8 mouse cellular contexts compared by ENCODE assay signal in the genomic region with DNA sequence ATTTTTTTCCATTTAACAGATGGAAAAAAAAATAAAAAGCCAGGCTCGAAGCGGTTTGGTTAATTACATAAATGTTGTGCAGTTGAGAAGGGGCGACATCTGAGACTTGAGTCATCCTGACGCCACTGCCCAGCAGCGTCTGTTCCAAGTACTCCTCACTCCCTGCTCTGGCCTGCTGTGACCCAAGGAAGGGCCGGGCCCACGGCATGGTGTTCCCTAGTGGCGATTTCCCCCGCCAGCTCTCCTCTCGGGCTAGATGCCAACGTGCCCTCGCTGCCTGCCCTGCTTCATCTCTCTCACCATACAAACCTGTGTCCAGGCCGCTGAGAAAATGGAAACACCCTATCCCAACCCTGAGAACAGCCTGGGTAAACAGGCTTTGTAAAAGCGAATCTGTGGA. TPM values are rescaled to one million over a fixed set of nuclear protein-coding genes. Genes with fewer than 3 reads are reported as not detected.
DNase-seq lines count a peak whose midpoint lies in the region; ATAC-seq and TF ChIP-seq lines count a peak whose summit lies in the region.

No protein-coding gene starts in this region.

- no peak for ATAC-seq in intestine, postnatal 0 days
- no peak for ATAC-seq in forebrain, embryonic 13.5 days

- no peak overlapping the region for H3K27ac ChIP-seq in layer of hippocampus, adult 2 months
- peak overlapping the region; percentile 88 for H3K27ac ChIP-seq in gastrocnemius, adult 2 months
- no peak overlapping the region for H3K27ac ChIP-seq in intestine, postnatal 0 days (ENCODE audit: low read depth, low read length)
- no peak overlapping the region for H3K27ac ChIP-seq in forebrain, embryonic 13.5 days

- no peak for DNase-seq in layer of hippocampus, adult 2 months (ENCODE audit: low spot score in 2 of 2)
- no peak for DNase-seq in layer of hippocampus, adult 9-10 months (ENCODE audit: low spot score)
- DNase-seq in gastrocnemius, adult 2 months = peak; percentile 77
- peak; percentile 68 for DNase-seq in lung, postnatal 36 days
- no peak for DNase-seq in thymus, postnatal 4 days
- DNase-seq in testis, postnatal 14 days (ENCODE audit: low spot score) = no peak

- TF ChIP-seq CTCF in layer of hippocampus, adult 2 months (conservative IDR thresholded peaks at IDR 0.05) = no peak
- no peak for TF ChIP-seq CTCF in gastrocnemius, adult 2 months (IDR thresholded peaks at IDR 0.05)
- no peak for TF ChIP-seq CTCF in intestine, postnatal 0 days (IDR thresholded peaks at IDR 0.05; ENCODE audit: low read depth)

- H3K9me3 ChIP-seq in intestine, postnatal 0 days (ENCODE audit: control insufficient read depth) = no peaks in the 10 kb centered on the region
- peaks cover 3% of the 10 kb centered on the region; the same call in 1 of the 2 replicates for H3K9me3 ChIP-seq in forebrain, embryonic 13.5 days (replicated peaks)

- peaks cover 10% of the 10 kb centered on the region for H3K27me3 ChIP-seq in intestine, postnatal 0 days (replicated peaks; ENCODE audit: control insufficient read depth, insufficient read depth, low read length)
- peaks cover 40% of the 10 kb centered on the region for H3K27me3 ChIP-seq in forebrain, embryonic 13.5 days

- H3K9ac ChIP-seq in intestine, postnatal 0 days (ENCODE audit: low read depth, low read length) = no peak overlapping the region
- H3K9ac ChIP-seq in forebrain, embryonic 13.5 days = no peak overlapping the region

- H3K4me1 ChIP-seq in intestine, postnatal 0 days (replicated peaks; ENCODE audit: control insufficient read depth, insufficient read depth, low read length) = no peaks in the 10 kb centered on the region
- H3K4me1 ChIP-seq in forebrain, embryonic 13.5 days = peaks cover 10% of the 10 kb centered on the region

- WGBS in intestine, postnatal 0 days = 66% methylated on average over 14 of the region's 14 CpGs
- 69% methylated on average over 14 of the region's 14 CpGs for WGBS in forebrain, embryonic 13.5 days

- H3K4me2 ChIP-seq in intestine, postnatal 0 days (replicated peaks; ENCODE audit: low read depth) = peak overlapping the region; percentile 89
- no peak overlapping the region for H3K4me2 ChIP-seq in forebrain, embryonic 13.5 days

- no peaks in the 10 kb centered on the region for H3K36me3 ChIP-seq in intestine, postnatal 0 days (ENCODE audit: control insufficient read depth, insufficient read depth)
- no peaks in the 10 kb centered on the region for H3K36me3 ChIP-seq in forebrain, embryonic 13.5 days (ENCODE audit: poor library complexity, severe bottlenecking)

- intact Hi-C loops in gastrocnemius, adult 2 months (cut with DNase I) = loop anchor here (5.0 kb wide), 2 partner anchors 40 to 50 kb away; no protein-coding TSS in a partner anchor

- H3K4me3 ChIP-seq in layer of hippocampus, adult 2 months = peak overlapping the region; percentile 44; the same call in 1 of the 2 replicates
- peak overlapping the region; percentile 89 for H3K4me3 ChIP-seq in gastrocnemius, adult 2 months
- H3K4me3 ChIP-seq in intestine, postnatal 0 days (ENCODE audit: low read depth, low read length) = no peak overlapping the region
- H3K4me3 ChIP-seq in forebrain, embryonic 13.5 days = no peak overlapping the region

RNA-seq across cellular contexts. Expression of gene A4galt, which starts 0.5 kb away (rescaled TPM):
- 1 to 10 TPM; 3.2 to 3.6 TPM for total RNA-seq in layer of hippocampus, adult 2 months (2021)
- total RNA-seq in gastrocnemius, adult 2 months (2021) = 1 to 10 TPM; 2.8 to 4.0 TPM
- 8.1 and 8.6 TPM in 2 replicates for polyA plus RNA-seq in intestine, postnatal 0 days (2015; fragmentation: Nextera tagmentation; extraction: Ambion mirVana)
- 1.5 and 2.2 TPM in 2 replicates for polyA plus RNA-seq in forebrain, embryonic 13.5 days (2015; fragmentation: Nextera tagmentation; extraction: Ambion mirVana)

Comparison
In these comparisons a context has a peak if more than half of its experiments do, and no peak if none do; other contexts are left out.
1. DNase-seq: peak in gastrocnemius, adult 2 months (single experiment) and lung, postnatal 36 days (single experiment); none in layer of hippocampus, adult 2 months (0 of 2), layer of hippocampus, adult 9-10 months (single experiment), thymus, postnatal 4 days (single experiment) and testis, postnatal 14 days (single experiment).
2. H3K4me3 ChIP-seq: peak in layer of hippocampus, adult 2 months (single experiment) and gastrocnemius, adult 2 months (single experiment); none in intestine, postnatal 0 days (single experiment) and forebrain, embryonic 13.5 days (single experiment).